Mouse (Mus musculus) lung, postnatal 4 days (tissue): ENCODE data around the gene Edem1.

Source experiments
- DNase-seq, 2 experiments: peaks; one replicate each; pipeline ENCODE4 v3.0.0; 2021

Gene Edem1

GRCm38 (mm10) chr6:108828234-108828868 lies at the start of gene Edem1:
Gene Edem1, plus strand, starts transcription at chr6:108828641.
- DNase-seq: peak; percentile 99 to 100

- peak in 1 of 2 experiments; percentile 30 for DNase-seq
Measured at GRCm38 (mm10) chr6:108781865-108782264, 46.6 kb upstream of the Edem1 start.

- DNase-seq: peak; percentile 97 to 98
Measured at GRCm38 (mm10) chr6:108782526-108783183, 45.8 kb upstream of the Edem1 start, which contains the start of gene Arl8b. Gene Arl8b, plus strand, starts transcription at chr6:108783099.

GRCm38 (mm10) chr6:108783184-108783881 lies 45.1 kb upstream of the Edem1 start:
- peak; percentile 54 to 64 for DNase-seq

- DNase-seq: peak; percentile 43 to 70
Measured at GRCm38 (mm10) chr6:108784056-108784455, 44.4 kb upstream of the Edem1 start.

- DNase-seq: no peak
Measured at GRCm38 (mm10) chr6:108784796-108785195, 43.6 kb upstream of the Edem1 start.

- DNase-seq: no peak
Measured at GRCm38 (mm10) chr6:108785551-108785950, 42.9 kb upstream of the Edem1 start.

- no peak for DNase-seq
Measured at GRCm38 (mm10) chr6:108791498-108791897, 36.9 kb upstream of the Edem1 start.

GRCm38 (mm10) chr6:108795912-108796311 lies 32.5 kb upstream of the Edem1 start:
- no peak for DNase-seq

- DNase-seq: peak; percentile 34 to 55
Measured at GRCm38 (mm10) chr6:108796706-108797105, 31.7 kb upstream of the Edem1 start.

GRCm38 (mm10) chr6:108805194-108805593 lies 23.2 kb upstream of the Edem1 start:
- DNase-seq: no peak

GRCm38 (mm10) chr6:108805871-108806270 lies 22.6 kb upstream of the Edem1 start:
- DNase-seq: no peak

- DNase-seq: no peak
Measured at GRCm38 (mm10) chr6:108807446-108807845, 21.0 kb upstream of the Edem1 start.

- no peak for DNase-seq
Measured at GRCm38 (mm10) chr6:108808786-108809185, 19.7 kb upstream of the Edem1 start.

- no peak for DNase-seq
Measured at GRCm38 (mm10) chr6:108810237-108810636, 18.2 kb upstream of the Edem1 start.

- DNase-seq: no peak
Measured at GRCm38 (mm10) chr6:108812134-108812533, 16.3 kb upstream of the Edem1 start.

GRCm38 (mm10) chr6:108817510-108817909 lies 10.9 kb upstream of the Edem1 start:
- DNase-seq: no peak

- DNase-seq: no peak
Measured at GRCm38 (mm10) chr6:108824816-108825545, 3.5 kb upstream of the Edem1 start.

- no peak for DNase-seq
Measured at GRCm38 (mm10) chr6:108826070-108826469, 2.4 kb upstream of the Edem1 start.

GRCm38 (mm10) chr6:108827336-108827920 lies 1.0 kb upstream of the Edem1 start:
- no peak for DNase-seq

GRCm38 (mm10) chr6:108828872-108829271 lies 431 bp downstream of the Edem1 start:
- peak in 1 of 2 experiments; percentile 61 for DNase-seq
